Mouse (Mus musculus) natural killer cell, adult 2 months (primary cell): ENCODE data around the gene Tenm3.

ENCODE experiments used
- DNase-seq, 2 experiments: peaks; one replicate each; pipeline ENCODE4 v3.0.0; 2022; ENCODE audit warnings: low spot score in 2 of 2

Gene Tenm3

DNA sequence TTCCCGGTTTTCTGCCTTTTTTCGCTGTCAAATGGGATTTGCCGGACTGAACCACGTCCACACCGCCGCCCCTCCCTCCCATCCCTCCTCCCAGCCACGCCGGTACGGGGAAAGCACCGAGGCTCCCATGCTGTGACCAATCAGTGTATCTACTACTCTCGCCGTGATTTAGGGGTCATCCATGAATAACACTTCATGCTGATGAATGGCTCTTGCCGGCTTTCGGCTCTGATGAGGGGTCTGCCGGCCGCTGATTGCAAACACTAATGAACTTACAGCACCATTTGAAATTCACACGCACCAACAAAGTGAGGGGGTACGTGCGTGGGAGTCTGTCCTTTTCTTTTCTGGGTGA lies at the start of gene Tenm3:
TSS of gene Tenm3 (minus strand) at position 21 of the 355 bp plus-strand sequence.
- no peak for DNase-seq

DNA sequence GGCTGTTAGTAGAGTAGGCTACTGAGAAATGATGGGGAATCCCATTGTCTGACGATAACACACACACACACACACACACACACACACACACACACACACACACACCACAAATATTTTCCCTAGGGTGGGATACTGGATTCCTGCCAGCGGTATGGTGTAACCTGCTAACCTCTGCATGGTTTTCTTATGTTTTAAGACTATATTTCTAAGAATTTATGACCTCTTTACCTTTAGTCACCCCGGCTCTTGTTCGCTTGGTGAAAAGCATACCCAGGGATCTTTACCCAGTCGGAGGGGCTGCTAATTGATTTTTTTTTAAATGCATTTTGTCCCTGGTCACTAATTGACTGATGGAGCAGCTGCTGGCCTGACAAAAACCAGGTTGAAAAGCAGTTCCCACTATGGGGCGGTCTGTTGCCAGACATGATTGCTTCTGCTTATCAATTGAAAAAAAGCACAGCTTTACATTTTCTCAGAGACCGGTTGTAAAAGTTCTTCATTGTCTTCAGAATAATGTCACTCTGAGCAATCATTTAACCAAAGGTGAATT lies 46.5 kb upstream of the Tenm3 start:
- DNase-seq: no peak

DNA sequence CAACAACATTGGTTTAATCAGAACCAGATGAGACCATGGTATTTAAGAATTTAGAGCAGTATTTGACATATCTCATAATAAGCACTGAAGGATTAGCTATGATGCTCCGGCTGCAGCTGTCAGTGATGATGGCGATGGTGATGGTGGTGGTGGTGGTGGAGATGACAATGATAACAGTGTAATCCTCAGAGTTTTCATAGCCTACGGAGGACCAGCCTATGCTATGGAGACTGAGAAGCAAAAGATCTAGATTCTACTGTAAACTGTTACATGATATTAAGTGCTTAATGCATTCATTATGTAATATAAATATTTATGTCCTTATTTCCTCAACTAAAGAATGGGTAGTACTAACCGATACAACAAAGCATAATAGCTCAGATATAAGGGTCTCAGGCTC lies 40.5 kb upstream of the Tenm3 start:
- DNase-seq: no peak

DNA sequence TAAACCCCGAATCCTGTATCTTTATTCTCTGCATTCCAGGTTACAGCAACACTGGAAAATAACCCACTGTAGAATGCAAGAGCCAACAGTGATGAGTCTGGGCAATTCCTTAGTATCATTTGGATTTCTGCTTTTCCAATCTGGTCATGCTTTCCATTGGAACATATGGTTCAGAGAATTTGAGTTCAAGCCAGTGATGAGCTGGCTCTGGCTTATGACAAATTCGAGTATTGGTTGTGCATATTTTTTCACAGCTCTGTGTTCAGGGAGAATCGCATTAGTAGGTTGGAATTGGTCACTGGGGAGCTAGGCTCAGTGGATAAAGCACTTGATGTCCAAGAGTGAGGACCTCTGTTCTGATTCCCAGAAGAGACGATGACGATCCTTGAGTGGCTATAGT lies 36.8 kb upstream of the Tenm3 start:
- no peak for DNase-seq

DNA sequence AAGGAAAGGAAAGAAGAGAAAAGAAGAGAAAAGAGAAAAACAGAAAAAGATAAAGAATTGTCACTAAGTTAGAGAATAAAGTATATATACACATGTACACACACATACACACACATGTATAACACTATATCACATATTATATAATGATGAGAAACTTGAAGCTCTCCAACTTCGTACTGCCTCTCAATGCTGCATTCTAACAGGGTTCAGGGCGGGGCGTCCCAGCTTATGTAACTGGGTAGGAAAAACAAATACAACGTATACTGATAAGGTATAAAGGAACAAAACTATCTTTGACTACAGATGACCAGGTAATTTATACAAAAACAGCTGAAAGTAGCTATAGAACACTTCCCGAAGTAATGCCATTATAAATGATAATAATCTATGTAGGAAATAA lies 22.2 kb upstream of the Tenm3 start:
- no peak for DNase-seq

DNA sequence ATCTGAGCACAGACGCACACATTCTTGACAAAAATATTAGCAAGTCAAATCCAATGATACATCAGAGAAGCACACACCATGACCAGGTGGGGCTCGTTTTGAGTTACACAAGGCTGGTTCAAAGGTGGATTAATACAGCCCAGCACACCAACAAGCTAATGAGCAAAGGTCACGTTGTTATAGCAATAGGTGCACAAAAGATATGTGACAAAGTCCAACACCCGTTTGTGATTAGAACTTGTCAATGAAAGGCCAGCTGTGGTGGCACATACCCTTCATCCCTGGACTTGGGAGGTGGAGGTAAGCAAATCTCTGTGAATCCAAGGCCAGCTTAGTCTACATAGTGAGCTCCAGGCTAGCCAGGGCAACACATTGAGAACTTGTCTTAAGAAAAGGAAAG lies 21.7 kb upstream of the Tenm3 start:
- no peak for DNase-seq

DNA sequence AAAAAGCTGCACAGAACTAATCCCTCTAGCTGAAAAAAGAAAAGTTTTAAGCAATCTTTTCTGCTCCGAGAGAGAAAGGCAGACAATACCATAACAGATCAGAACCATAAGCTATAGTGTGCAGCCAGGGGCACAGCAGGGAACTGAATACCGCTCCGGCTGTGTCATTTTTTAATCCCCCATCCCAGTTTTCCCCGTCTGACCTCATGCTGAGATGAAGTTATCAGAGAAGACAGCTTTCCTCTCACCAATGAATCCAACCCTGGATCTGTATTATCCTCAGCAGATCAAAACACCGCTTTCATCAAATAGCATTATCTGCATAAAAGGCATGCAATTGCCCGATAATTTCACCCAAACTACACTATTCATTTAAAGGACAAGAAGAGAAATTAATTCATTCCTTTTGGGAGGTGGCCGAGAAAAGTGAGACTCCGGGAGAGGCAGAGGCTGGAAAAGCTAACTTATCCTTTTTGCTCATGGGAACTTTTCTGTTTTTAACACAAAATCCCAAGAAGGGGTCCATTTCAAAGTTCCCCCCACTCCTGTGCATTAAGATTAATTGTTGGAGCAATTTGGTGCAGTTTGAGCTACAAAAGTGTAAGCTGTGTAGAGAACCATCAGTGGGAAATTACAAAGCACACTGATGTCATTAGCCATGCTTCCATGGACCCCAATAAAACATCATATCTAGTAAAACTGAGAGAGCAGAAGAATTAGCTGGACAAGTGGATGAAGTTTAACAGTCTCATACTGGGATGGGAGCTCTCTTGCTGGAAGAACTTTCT lies 6.7 kb upstream of the Tenm3 start:
- no peak for DNase-seq

DNA sequence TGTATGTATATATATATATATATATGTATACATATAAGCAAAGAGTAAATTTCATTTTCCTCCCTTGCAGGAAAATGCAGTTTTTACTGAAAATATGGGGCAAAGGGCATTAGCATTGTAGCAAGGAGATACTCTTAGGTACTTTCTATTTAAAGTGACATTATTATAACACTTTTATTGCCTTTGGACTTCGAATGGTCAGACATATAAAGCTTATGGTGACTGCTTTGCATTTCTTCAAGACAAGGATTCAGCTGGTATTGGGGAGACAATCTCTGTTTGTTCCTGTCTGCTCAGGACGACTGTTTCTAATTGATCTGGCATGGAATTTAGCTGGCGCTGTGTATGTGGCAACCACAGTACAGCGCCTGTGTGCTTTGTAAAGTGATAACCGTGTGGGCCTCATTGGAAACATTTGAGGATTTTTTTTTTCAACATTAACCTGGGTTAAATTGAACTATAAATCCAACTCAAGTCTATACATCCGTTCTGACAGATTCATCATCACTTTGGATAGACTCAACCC lies 5.4 kb upstream of the Tenm3 start:
- no peak for DNase-seq

DNA sequence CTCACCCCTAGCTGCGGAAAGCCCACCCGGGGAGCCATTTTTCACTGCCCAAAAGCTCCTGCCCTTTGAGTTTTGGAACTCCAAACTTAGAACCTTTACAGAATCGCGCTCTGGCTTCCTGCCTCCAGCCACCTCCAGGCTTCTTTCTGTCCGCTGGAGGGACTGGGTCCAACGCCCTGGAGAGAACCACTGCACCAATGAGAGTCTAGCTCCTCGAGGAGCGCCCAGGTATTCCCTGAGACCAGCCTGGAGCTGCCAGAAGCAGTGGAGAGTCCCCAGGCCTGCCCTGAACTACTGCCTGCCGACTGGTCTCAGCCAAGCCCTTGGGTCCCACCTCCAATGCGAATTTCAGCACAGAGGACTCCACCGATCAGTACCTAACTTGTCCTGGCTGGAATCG lies 1.2 kb upstream of the Tenm3 start:
- DNase-seq: no peak

DNA sequence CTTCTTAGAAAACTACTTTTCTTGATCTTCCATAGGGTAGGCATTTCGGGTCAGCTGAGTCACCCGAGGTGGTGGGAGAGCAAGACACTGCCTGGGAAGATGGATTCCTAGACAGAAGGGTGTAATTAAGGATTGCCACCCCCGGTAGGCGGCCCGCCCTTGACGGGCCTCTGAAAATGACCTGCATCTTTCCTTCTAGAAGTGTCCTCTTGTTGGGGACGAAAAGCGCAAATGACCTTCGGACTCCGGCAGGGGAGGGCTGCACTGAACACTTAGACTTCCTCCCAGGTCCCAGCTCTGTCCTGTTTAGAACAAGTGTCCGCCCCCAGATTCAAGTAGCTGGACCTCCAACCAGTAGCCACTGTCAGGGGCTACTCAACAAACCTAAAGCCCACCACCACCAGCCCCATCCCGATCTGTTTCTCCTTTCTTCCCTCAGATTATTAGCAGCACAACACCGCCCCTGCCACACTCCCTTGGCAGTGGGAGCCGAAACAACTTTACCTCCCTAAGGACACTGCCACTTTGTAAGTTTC lies 687 bp upstream of the Tenm3 start:
- no peak for DNase-seq

DNA sequence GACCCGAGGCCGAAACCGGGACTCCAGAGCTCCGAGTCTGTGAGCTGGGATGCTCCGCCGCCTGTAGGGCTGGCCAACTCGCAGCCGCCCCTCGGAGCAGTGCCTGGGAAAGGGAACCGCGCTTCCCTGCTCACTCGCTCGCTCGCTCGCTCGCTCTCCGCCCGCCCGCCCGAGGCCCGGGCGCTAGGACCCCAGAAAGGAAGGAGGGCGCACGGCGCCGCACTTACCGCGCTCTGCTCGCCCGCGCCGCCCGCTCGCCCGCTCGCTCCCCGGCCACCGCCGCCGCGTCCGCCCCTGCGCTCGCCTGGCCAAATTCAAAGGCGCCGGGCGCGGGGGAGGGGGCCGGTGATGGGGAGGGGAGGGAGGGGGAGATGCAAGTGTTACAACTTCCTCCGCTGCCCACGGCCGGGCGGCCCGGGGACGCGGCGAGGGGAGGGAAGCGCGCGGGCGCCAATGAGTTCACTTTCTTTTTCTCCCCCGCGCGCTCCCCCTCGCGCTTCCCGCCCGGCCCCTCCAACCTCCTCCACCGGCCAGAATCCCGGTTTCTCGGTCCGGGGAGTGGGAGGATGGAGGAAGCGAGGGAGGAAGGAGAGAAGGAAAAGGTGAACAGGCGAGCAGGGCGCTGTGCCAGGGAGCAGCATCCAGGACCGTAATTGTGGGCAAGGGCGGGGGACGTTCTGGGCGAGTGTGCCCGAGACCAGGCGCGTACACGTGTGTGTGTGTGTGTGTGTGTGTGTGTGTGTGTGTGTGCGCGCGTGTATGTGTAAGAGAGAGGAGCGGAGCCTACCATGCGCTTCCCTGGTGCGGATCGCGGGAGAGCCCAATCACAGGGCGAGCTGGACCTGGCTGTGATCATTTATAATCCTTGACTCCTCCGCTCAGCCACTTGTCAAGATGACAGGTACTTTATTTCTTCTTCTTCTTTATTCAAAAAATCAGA lies 490 bp downstream of the Tenm3 start:
- DNase-seq: no peak

DNA sequence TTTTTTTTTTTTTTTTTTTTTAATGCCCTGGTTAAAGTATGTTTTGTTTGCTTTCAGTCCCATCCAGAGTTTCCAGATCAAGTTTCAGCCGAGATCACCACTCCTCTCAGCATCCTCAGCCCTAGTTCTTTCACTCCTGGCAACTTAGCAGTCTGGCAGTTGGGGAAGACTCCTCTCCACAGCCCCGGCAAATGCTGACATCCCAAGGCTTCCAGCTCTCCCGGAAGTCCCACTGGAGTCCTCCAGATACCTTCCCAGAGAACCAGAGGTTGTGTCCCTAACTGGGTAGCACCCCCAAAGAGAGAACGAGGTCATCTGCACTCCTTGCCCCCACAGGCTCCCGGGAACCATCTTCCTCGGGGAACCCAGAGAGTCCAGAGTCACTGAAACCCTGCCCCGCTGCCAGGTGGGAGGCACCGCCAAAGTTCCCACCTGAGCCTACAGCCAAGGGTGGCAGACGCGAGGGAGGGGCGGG lies 1.2 kb downstream of the Tenm3 start:
- no peak for DNase-seq

DNA sequence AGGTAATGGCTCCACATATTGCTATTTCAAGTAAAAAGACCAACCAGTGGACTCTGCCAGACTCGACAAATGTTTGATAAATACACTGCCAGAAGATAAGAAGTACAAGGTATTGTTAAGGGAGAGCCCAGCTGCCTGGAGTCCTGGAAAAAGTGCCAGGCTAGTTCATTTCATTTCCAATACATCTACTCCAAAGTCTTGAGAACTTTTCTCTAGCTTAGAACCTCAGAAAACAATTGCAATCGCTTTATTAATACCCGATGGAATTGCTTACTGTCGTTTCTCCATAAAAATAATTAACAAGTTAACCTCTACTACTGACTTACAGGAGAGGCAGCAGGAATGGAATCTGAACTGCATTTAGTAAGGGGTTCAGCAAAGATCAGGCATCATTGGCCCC lies 1.7 kb downstream of the Tenm3 start:
- DNase-seq: no peak

DNA sequence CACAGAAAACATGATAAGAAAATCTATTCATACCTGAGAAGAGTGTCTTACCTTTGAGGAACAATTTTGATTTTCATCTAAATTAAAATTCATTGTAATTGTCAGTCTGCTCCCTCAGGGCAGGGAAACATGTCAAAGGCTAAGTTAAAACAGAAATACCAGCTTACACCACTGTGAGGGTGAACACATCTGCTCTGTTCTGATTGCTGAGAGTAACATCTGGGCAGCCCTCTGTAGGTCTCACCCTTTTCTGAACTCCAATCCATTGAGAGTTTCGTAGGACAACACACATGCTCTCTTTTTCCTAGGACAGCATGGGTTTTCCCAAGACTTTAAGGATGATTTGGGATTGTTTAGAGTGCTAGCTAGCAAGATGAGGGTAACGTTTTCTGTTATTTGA lies 8.0 kb downstream of the Tenm3 start:
- DNase-seq: no peak

DNA sequence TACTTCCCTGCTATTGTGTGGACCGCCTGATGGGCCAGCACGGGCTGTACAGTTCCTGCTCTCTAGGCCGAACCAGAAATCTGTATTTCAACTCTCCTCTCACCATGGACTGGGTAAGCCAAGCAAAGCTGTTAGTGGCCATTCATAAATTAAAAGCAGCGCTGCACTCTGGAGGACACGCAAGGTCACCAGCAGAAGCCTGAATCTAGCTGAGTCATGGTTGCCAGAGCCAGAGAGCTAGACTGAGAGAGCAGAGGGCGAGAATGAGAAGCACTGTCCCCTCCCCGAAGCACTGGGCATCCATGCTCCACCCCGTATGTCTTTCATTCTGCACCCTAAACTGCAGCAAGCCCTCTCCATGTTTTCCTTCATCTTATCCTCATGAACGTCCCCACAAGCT lies 16.3 kb downstream of the Tenm3 start:
- no peak for DNase-seq

DNA sequence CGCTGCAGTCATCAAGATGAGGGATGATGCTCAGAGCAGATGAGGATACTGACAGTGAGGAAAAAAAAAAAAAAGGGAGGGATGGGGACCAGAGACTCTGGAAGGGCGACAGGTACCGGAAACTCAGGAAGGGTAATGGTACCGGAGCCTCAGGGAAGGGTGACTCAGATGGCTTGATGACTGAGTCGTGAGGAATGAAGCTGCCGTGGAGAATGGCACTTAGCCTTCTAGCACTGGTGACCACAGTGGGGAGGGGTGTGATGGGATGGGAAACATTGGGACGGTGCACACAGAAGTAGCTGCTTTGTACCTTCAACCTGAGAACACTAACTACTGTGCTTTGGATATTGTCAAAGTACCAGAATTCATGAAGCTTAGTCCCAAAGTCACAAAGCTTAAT lies 18.1 kb downstream of the Tenm3 start:
- DNase-seq: no peak

DNA sequence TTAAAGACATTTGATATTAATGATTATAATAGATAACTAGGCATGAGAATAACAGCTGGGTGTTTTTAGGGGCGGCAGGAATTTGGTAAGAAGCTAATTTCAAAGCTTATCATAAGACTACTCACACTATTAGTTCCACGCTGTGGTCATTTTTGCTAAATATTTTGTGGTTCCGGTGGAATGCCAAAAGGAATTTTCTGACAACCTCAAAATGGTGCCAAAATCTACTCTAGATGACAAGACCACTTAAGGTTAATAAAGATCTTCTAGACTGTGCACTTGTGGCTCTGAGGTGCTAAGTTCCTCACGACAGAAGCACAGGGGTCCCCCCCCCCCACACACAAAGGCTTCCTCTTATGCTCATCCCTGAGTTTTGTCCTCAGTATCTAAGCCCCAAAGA lies 21.5 kb downstream of the Tenm3 start:
- DNase-seq: no peak

DNA sequence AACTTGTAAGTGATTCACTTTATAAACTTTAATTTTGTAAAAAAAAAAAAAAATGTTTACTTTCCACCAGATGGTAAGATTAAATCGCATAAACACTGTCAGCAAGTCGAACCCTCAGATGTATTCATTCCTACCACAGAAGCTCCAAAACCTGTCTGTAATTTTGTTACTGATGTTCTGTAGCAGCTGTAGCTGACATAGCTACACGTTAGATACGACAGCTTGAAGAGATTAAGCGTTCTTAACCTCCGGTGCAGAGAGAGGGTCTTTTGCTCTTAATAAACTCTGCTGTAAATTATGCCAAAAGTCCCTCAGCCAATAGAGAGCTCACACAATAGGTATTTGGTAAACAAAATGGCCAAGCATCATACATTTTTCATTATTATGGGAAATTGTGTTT lies 23.8 kb downstream of the Tenm3 start:
- no peak for DNase-seq

DNA sequence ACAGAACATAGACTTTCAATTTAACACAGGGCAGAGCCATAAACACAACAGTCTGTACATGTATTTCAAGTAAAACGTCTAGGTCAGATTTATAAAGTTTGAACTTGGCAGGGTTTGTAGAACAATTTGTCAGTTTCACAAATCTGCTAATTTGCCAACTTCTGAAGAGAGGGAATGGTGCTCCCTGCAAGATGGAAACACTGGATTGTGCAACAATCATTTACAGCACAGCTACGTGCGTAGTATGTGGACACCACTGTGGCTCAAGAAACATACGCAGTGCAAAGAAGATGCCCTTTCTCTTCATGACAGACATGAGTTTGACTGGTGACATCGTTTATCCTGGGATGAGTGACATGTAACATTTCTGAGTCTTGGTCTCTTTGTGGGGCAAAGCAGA lies 24.4 kb downstream of the Tenm3 start:
- DNase-seq: no peak

DNA sequence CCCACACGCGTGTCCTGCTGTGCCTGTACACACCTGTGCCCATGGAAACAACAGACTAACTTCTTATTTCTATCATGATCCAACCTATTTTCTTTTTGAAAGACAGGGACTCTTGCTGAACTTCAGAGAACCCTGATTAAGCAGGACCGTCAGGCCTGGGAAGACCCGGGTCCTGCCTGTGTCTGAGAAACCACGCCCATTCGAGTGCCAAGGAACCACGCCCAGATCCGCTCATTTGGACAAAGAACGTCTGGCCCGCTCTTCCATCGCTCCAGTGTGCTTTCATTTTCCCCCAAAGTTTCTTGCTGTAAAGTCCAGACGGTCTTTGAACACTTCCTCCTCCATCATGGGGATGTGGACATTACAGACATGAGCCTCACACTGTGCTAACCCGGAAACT lies 26.8 kb downstream of the Tenm3 start:
- DNase-seq: no peak

DNA sequence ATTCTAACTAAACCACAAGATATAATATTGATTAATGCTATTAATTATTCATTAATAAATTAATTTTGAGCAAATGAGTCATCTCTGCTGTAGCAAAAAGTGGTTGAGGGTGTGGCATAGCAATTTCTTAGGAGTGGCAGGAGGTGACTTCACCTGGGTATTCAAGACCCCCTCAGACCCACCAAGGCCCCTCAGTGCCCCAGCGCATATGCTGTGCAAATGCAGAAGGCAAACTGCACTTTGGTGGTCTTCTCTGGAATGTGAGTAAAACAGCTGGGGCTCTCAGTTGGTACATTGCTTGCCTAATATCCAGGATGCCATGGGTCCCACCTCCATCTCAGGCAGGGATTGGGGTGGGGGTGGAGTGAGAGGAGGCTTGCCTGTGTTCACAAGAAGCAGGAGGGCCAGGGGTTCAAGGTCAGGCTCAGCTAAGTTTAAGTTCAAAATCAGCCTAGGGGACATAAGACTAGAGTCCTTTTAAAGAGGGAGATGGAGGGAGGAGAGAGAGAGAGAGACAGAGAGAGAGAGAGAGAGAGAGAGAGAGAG lies 31.5 kb downstream of the Tenm3 start:
- no peak for DNase-seq

DNA sequence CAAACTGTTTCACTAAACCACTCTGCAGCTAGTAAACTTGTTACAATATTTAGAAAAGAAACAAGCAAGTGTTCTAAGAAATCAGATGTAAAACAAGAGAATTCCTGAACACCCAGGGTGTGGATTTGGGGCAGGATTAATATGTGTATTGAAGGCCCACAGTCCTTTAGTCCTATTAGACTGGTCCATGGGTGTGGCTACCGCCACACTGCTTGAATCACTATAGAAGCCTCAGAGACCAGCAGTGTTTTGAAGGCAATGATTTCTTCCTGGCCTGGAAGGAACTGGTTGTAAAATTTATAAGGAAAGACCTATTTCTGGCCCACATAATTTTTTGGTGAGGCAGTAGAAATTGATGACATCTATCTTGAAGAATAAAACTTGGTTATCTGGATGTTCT lies 33.1 kb downstream of the Tenm3 start:
- DNase-seq: no peak
